Mouse (Mus musculus) megakaryocyte, adult 5-6 weeks (primary cell): ENCODE data around the gene Cisd3. TPM values are rescaled to one million over a fixed set of nuclear protein-coding genes. Genes with fewer than 3 reads are reported as not detected.
A peak's percentile ranks its signal among the peaks of the same experiment; 100 is the strongest.

Source experiments
- ATAC-seq: 2 replicates; pipeline ENCODE4 v1.8.0; 2016; ENCODE audit warnings: mild to moderate bottlenecking, inconsistent platforms; ENCODE audit not compliant: poor library complexity, severe bottlenecking
- total RNA-seq, 2 experiments: library from RNA; stranded (forward) in 1 of 2; stranded (reverse) in 1 of 2; fragments of 153-499, 151-499 nt in 1 of 2; fragments of 221-1000, 200-1000 nt in 1 of 2; gene quantifications; 2 replicates each; pipeline versions ENCODE4 v1.2.3 to v1.2.4; 2015 to 2017

Cisd3 gene
- total RNA-seq, 2 experiments from 2014 or later, result 2.3 to 19.8 TPM

DNA sequence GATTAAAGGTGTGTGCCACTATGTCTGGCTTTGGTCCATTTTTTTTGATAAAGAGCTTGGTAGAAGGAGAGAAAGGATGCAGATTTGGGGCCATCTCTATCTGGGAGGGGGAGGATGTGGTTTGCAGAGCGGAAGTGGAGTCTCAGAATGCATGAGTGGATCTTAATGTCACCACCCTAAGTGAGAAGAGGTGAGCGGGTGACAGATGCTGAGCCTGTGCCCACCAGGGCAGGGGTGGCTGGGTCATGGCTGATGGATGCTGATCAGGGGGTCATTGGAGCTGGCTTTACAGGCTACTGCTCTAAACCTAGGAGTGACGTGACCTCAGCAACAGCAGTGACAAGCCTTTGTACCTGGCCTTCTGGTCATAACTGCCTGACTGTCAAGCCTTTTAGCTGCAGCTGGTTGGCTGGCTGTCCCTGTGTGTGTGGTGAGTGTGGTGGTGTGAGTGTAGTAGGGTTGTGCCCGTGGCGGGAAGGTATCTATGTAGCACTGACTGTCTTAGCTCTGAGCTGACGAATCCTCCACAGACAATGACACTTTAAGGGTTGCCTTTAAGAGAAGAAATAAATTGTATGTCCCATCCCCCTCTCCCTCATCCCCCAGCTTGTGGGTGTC lies 1.5 kb upstream of the Cisd3 start:
- peak; percentile 55 for ATAC-seq

DNA sequence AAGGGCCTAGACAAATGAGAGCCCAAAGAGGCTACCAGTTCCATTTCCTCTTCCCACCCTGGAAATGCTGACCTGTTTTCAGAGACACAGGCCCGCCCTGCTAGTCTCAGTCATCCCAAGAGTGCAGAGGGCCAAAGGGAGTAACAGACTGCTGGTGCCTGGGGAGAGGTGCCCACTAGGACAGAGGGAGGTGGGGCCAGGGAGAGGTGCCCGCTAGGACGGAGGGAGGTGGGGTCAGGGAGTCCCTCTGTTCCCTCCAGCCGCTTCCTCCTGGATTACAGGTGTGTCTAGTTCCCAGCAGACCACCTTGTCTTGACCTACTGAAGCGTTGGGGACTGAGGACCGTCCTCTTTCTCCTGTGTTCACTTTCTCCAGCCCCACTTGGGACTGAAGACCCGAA lies 860 bp upstream of the Cisd3 start:
- ATAC-seq, result no peak

DNA sequence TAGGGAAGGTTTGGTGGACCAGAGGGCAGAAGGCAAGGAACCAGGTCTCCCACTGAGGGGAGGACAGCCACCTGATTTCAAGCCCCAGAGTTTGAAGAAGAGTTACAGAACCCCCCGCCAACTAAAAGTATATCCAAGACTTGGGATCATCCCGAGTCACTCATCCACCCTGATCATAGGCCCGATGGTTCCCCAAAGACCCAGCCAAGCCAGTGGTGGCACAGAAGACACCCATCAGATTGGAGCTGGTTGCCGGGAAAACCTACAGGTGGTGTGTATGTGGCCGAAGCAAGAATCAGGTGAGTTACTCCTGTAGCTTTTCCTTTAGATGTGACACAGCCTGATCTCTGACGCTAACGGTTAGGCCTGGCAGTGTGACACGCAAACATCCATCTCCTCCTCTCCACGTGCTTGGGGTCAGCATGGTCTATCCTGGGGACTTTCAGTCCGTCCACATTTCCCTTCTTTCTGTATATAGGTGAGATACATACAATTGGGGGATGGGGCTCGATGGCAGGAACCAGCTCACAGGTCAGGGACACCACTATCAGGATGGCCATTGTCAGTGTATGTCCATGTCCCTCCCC lies 789 bp downstream of the Cisd3 start:
- no peak for ATAC-seq

DNA sequence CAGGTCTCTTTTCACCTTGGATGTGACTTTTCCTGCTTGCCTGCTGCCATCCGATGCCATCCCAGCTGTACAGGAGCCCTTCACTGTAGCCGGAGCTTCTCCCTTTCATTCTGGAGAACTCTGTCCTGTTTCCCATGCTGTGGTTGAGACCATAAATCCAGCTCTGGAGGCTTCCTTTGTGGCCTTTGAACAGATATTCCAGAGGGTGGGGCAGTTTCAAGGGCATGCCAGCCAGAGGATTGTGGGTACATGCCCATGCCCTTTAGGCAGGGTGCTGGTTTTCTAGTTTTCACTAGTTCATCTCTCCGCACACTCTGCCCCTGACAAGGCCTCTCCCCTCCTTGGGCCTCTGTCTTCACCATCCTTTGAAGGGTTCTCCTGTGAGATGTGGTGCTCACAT lies 1.4 kb downstream of the Cisd3 start:
- ATAC-seq, result no peak

DNA sequence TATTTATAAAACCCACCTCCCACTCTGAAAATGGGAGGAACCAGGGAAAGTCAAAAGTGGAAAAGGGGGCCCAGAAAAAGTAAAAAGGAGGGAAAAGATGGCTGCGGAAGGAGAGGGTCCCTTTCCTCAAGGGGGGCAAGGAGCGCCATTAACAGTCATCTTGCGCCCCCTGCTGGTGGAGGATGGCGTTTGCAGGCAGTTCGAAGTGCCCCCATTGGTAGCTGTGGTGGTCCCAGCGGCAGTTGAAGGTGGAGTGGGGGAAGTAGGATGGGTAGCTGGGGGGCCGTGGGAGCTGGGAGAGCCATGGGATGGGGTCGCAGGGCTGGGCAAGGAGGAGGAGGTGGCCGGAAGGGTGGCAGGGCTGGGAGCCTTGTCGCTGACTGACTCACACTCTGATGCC lies 4.2 kb downstream of the Cisd3 start:
- ATAC-seq, result no peak

DNA sequence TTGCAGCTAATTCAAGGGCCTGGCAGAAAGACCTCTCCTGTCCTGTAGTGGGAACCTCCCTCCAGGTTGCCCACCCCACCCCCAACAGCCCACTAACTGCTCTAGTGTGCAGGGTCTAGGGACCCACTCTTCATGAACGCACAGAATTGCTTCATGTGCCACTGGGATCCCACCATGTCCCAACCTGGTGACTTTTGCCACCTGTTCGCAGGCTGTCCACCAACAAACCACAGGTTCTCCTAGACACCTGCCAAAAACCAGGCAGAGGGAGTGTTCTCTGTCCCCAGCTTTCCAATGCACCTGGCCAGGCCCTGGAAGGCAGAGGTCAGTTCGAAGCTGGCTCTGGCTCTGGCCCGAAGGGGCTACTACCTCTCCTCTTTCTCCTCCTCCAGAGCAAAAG lies 8.8 kb downstream of the Cisd3 start:
- no peak for ATAC-seq

DNA sequence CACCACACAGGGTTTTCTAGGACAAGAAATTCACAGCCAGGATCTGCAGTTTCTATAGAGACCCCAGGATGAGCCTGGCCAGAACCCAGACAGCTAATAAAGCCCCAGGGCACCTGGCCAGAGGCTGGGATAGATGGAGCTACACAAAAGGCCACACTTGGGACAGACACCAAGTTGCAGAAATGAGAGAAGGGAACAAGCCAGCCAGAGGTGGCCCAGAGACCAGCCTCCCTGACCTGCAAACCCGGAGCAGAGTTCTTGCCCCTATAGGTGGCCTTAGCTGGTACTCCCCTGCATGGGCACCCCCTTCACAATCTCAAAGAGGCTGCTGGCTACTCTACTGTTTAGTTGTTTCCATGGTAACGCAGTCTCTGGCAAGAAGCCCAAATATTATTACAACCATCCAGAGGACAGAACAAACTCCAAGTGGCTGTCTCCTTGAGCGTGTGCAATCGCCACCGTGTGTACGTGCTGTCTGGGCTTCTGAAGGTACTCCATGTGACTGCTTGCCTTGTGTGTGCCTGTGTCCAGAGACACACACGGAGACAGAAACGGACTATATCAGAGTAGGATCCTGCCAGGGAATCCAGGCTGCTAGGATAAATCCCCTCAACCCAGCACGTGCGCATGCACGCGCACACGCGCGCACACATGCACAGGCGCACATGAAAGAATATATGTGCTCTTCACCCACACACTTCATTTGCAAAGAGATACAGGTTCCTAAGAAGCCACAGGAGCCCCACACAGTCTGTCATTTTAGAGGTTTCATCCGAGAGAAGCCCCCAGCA lies 9.5 kb downstream of the Cisd3 start:
- no peak for ATAC-seq

DNA sequence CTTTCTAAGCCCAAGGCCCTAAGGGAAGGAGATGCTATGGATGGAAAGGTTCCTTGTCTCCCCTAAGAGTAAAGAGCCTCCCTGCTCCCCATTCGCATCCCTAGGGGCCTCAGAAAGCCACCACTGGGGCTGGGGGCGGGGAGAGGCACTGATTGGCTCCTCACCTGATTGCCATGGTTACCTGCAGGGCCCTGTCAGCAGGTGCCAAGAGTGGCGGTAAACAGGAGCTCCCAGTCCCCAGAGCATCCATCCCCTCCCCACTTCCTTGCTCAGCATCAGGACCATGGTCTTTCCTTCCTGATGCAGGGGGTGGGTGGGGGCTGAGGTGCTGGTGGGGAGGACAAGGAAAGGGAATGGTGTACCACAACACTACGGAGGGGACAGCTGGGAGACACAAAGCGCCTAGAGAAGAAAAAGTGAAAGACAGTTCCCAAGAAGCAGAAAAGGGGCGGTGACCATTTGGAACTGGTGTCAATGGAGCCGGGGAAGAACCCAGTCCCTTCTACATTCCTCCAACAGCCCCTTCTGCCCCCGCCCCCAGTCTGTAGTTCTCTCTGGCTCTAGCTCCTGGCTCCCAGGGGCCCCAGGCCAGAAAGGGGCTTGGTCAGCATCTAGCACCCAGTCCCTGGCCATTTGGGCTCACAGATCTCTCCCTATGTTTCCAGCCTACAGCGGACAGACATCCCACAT lies 10.2 kb downstream of the Cisd3 start:
- ATAC-seq, result no peak

DNA sequence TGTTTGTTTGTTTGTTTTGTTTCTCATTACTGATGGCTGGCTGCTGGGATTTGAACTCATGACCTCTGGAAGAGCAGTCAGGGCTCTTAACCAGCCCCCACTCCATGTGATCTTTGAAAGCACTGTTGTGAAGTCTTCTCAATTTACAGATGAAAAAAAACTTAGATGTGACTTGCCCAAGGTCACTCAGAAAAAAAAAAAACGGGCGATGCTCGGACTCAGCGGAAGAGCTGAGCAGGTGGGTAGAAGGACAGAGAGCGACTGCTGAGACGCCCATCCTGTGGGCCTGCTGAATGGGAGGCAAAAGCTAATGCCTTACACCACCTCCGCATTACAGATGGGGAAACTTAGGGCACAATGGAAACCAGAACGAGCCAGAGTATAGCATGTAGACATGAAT lies 11.0 kb downstream of the Cisd3 start:
- ATAC-seq, result no peak

DNA sequence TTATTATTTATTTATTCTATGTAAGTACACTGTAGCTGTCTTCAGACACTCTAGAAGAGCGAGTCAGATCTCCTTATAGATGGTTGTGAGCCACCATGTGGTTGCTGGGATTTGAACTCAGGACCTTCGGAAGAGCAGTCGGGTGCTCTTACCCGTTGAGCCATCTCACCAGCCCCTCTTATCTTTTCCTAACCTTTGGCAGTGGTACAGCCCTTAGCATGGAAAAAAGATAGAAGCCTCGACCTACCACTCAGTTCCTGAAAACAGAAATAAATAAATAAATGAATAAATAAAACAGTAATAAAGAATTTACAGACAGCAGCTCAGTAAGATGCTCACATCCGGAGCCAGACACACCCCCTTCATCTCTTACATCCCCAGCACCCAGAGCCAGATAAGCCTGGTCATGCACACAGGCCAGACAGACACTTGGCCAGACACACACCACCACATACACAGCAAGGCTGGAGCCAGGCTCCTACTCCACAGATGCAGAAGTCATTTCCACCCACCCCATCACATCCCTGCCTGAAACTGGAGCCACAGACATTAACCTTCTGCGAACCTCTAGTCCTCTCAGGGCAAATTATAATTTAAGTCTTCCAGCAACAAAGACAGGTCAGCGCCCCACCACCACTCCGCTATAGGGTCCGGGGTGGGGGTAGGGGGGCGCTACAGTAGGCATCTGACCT lies 11.7 kb downstream of the Cisd3 start:
- no peak for ATAC-seq

DNA sequence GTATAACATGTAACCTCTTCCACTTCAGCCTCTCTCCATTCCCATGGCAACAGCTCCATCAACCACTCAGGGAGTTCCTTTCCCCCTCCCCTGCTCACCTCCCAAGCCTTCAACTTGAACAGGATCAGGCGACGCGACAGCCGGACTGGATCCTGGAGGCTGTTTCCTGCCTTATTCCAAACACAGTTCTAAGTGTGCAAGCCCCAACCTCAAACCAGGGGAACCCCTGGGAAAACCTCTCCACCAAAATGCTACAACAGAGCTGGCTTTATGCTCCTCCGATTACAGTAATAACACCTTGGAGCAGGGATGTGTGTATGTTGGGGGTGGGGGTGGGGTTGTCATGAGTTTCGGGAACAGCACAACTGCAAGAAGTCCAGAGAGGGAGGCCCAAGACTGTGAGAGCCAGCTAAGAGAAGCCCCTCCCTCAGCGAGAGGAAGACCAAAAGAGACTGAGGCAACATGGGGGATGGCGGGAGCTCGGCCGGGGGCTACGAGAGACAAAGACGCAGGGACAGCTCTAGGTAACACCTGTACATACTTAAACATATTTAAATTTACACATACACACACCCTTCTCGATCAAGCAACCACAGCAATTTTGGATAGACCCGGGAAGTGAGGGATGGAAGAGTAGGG lies 12.4 kb downstream of the Cisd3 start:
- ATAC-seq, result no peak

DNA sequence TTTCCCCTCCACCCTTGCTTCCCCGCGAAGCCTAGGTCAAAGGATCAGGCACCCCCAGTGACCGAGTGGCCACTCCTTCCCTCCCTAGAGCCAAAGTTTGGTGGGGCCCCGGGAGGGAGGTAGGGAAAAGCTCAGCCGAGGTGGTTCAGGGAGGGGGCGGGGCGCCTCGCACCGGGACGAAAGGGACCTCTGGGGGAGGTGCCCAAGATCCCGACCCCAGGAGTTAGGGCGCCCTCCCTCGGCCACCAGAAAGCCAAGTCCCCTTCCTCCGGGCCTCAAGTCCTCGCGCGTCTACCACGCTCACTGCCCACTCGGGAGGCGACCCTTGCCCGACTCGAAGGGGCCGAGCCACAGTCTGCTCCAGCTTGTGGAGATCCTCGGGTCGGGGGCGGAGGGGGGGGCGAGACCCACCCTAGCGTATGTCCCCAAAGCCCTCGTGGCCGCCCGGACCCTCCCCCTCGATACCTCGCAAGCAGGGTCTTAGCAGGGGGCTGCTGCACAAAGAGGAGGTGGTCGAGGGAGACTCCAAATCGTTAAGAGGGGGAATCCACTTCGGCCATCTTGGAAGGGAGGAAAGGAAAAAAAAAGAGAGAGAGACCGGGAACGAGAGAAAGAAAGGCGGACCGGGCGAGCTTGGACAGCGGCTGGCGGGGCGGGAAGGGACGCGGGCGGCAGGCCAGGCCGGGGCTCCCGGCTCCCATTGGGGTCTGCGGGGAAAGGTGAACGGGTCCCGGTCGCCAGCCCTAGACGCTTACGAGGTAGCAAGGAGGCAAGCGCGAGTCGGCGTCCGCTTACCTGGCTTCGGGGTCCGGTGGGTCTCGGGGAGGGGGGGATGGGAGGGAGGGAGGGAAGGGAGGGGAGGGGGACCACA lies 13.3 kb downstream of the Cisd3 start:
- no peak for ATAC-seq

DNA sequence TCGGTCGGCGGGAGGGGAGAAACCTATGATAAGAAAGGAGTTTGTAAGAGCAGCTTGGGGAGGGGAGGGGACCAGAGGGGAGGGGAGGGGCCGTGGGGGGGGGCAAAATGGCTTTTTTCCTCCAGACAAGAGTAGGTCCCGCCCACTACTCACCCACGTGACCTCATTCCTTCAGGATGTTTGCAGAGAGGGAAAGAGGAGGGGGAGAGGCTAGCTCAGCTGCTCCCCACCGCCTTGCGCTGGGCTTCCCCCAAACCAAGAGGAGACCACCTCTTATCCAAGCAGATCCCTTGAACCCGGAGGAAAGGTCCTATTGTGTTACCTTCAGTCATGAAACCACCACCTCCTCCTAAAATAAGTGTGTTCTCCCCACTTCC lies 14.0 kb downstream of the Cisd3 start:
- ATAC-seq, result no peak

DNA sequence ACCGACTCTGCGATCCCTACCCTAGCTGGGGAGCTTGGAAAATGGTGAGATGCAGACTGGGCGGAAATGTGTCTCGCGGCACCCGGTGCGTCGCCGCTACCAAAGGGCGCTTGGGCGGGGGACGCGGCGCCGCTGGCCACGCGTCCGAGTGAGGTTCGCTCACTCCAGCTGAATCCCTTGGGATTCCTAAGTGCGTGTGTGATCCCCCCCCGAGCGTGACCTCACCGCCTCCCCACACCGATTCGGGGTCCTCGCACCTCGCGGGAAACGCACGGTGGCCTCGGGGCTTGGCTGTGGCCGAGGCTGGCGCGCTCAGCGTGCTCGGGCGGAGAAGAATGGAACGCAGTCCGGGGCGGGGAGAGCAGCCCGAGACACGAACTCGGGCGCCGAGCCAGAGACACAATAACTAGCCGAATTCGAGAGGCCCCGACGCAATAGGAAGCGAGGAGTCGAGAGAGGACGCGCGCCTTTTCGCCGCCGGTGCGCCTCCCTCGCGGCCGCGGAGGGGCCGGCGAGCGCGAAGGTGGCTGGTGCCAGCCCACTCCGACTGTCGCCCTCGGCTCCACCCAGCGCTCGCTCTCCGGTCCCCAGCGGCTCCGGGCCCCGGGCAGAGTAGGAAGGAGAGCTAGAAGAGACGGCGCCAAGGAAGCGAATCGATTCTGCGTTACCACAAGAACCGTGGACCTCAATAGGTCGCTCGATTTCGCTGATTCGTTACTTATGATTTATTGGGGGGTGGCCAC lies 14.5 kb downstream of the Cisd3 start, which contains the start of gene Pcgf2:
Gene Pcgf2 (minus strand): TSS at position 495 of the 743 bp plus-strand sequence.
- no peak; the same call in 1 of the 2 replicates for ATAC-seq

DNA sequence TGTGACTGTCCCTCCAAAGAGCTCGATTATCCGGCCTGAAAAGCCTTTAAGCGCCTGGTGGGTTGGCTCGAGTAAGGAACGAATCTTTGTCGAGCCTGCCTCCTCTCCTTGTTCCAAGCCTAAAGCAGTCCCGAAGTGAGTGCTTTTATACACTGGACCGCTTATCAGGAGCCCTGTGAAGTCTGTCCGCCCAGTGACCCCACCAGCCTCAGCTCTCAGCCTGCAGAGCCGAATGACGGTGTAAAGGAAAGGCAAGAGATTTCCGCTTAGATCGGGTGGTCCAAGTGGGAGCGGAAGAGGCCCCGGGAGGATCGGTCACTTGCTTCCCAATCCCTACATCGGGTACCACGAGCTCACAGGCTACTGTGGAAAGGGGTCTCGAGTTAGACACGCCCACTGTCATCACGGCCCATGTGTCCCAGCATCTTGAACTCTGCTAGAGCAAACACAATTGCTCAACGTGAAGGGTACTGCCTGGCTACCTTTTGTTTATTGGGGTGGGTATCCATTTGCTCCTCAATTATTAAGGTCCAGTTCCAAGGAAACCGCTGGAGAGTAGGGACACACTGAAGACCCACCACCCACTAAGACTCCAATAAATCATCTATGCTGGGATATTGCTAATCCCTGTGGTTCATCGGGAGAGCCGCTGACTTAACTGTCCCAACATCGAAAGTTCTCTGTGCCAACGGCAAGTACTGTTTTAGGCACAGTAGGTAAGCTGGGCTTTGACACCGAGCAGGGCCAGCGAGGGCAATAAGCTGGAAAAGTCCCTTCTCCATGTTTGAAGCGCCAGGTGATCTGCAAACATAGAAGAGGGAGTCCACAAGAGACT lies 15.3 kb downstream of the Cisd3 start:
- ATAC-seq, result no peak

DNA sequence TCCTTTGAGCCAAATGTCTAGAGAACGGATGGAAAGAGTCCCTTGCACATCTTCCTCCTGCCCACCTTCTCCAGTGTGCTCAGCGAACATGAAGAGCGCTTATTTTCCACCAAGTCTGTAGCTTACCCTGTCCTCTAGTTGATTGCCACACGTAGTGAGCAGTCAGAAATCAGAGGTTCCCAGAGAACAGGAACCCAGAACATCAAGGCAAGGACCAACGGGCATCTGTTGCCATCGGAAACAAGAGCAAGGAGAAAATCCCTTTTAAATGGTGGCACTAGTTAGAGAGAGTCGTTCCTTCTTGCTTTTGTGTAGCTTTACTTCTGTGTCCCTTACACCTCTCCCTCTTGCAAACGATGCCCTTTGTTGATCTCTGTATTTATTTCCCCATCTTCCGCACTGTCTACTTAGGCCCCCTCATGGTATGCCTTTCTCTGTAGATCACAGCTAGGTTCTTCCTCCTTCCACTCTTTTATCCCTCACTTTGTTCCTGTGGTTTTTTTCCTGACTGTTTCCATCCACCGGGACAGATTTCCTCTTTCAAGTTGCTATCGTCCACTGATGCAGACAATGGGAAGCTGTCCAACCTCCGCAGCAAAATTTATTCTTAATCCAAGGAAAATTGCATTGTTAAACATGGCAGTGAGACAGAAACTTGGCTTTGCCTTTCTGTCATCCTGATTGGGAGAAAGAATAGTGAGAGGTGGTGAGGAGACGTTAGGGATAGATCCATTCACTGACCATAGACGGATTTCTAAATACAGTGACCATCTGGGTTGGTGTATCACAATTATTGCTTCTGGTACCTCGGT lies 16.2 kb downstream of the Cisd3 start:
- no peak for ATAC-seq

DNA sequence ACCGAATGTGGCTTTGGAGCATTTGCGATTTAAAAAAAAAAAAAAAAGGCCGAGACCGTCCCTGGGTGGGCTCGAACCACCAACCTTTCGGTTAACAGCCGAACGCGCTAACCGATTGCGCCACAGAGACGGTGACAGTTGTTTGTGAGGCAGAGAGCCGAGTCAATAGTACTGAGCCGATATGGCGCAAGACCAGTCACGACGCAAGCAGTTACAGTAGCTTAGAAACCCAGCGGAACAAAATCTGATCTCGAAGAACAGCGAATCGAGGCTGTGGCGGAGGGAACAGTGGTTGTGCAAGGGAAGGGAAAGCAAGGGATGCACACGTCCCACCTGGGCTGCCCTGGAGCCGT lies 16.7 kb downstream of the Cisd3 start:
- ATAC-seq, result peak; percentile 55
